Mouse (Mus musculus): Measurements from ENCODE around the gene Aspg.

The Aspg gene

DNA sequence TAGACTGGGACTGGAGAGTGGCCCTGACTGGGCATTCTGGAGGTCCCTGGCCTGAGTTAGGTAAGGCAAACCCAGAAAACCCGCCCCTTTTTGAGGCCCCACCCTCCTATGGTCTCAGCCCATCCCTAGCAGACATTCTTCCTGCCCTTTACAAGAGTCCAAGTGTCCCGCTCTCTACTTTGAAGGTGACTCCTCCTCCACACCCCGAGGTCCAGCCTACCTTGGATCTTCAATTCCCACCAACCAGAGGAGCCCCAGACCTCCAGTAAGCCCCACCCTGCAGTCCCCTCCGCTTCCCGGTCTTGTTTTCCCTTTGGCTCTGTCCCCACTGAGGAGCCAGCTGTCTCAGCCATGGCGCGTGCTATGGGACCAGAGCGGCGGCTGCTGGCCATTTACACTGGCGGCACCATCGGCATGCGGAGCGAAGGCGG lies at the start of gene Aspg:
TSS of gene Aspg (plus strand) at position 139 of the 431 bp plus-strand sequence.
- CTCF ChIA-PET, result no interaction called here

DNA sequence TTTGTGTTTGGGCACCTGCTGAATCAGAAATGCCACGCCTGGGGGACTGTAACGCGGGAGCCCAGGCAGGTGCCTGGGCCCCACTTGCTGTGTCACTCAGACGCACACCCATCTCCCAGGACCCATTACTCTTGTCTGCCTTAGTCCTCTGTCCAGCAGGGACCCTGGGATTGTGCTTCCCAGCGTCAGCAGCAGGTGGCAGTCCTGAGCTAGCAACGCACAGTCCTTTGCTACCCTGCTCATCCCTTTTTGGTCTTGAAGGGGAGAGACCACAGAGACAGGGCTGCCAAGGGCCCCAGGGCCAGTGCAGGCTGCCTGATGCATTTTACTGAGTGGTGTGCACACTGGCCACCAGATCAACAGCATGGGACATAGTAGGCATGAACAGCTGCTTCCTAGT lies 28.8 kb upstream of the Aspg start:
- CTCF ChIA-PET, result no interaction called here

DNA sequence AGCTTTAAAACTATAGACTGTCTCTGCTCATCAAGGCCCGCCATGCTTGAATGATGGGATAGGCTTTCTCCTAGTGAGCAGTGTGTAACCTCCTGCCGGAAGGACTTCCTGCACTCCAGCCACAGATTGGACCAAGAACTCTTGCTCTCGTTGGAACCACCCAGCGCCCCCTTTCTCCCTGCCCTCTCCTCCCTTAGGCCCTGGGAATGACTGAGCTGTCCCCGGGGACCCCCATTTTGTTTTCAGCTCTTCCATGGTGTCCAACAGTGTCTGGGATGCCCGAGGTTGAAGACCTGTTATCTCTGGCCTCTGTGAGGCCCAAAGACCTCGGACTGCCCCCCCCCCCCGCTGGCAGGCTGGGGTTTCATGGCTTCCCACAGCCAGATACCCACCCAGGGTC lies 26.6 kb upstream of the Aspg start:
- CTCF ChIA-PET, result no interaction called here

DNA sequence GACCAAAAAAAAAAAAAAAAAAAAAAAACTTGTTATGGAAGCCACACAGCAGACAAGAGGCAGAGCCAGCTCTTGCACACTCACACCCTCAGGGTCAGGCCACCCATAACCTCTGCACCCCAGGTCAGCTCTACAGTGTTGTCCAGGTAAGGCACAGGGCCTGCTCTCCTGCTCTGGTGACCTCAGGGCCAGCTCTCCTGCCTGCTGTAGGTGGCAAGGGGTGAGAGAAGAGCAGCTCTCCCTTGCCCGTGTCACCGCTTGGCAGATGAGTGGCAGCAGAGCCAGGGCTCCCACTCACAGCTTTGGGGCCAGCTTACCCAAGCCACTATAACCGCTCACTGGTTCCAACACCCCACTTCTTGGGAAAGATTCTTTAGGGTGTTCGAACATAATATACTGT lies 25.6 kb upstream of the Aspg start:
- CTCF ChIA-PET, result interaction anchor here (0.7 kb wide), 1 partner anchor 210 kb away, joined by 8 read pairs; no protein-coding TSS in a partner anchor

DNA sequence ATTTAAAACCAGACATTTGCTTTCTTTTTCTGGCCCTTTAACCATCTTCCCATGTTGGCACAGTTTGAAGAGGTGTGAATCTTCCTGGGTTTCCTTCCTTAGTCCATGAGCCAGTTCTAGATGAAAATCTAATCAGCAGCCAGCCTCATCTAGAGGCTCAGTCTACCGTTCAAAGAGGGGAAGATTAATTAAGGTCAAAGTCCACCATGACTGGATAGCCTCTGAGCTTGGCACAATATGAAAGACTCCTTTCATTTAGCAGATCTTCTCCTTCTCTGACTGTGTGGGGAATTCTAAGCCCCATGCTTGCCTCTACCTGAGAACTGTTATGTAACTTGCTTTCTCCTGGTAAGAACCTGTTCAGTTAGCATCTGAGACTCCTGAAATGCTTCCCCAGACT lies 24.2 kb upstream of the Aspg start:
- CTCF ChIA-PET, result no interaction called here

DNA sequence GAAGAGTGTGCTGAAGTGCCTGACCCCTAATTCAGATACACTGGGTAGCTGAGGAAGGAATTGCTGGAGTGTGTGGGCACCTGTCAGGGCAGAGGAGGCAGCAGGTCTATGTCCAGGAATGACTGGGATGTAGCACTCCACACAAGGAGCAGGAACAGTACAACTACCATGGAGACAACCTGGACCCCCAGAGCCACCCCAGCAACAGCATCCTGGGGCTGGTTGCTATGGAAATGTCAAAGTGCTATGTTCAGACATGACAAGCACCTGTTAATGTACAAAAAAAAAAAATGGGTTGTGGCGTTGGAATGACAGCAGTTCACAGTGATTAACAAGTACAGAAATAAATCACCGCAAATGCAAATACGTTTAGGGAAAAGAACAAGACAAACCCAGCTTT lies 20.2 kb upstream of the Aspg start:
- CTCF ChIA-PET, result no interaction called here

DNA sequence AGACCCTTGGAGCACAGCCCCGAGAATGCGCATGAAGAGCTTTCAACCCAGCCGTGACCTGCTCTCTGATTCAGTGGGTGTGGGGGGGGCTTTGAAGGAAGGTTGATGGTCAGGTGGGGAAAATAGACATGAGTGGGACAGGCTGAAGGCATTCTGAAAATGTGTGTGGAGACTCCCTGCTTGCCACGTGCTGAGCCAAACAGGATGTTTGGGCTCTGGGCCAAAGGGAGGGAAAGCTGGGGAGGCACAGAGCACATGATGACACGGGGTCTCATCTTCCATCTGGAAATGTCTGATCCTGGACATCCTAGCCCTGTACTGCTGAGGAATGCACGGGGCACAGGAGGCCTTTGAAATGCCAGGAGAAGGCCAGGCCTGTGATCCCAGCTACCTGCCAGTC lies 19.8 kb upstream of the Aspg start:
- CTCF ChIA-PET, result no interaction called here

DNA sequence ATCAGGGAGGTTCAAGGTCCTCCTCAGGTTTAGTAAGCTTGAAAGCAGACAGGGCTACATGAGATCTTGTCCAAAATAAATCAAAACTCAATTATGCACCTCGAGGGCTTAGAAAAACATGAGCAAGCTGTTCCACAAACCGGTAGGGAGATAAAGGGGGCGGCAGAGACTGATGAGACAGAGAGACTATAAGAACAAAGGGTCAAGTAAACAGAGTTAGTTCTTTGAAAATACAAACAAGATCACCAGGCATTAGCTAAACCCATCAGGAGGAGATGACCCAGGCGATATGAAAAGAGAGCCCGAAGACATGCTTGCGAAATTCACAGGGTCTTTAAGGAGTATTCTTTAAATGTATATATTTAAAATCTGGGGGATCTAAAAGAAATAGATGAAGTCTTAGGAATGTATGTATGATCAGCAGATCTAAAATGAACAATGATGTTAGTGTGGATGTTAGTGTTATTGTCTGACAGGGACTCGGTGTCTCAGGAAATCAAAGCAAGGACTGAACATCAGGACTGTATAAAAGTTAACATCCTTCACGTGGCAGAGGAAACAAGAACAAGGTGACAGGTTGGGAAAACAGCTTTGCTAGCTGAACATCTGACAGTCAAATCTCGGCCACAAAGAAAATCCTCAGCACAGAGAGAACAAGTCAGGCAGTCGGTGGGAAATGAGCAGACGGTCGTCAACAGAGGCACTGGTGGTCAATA lies 17.7 kb upstream of the Aspg start:
- CTCF ChIA-PET, result no interaction called here

DNA sequence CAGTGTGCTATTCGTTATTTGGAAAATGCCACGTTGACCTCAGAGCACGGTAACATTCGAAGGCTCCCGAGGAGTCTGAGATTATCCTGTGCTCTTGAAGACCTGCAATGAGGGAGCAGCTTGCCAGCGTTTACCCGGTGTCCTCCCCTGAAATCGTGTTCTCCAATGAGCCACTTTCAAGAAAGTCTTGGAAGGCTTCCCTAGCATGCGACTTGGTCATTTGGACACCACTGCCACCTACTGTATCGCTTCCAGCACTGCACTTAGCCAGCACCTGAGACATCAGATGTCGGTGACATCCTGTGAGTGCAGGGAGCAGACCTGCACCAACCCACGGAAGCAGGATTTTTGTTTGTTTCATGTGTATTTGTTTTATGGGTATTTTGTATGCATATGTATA lies 15.4 kb upstream of the Aspg start:
- CTCF ChIA-PET, result no interaction called here

DNA sequence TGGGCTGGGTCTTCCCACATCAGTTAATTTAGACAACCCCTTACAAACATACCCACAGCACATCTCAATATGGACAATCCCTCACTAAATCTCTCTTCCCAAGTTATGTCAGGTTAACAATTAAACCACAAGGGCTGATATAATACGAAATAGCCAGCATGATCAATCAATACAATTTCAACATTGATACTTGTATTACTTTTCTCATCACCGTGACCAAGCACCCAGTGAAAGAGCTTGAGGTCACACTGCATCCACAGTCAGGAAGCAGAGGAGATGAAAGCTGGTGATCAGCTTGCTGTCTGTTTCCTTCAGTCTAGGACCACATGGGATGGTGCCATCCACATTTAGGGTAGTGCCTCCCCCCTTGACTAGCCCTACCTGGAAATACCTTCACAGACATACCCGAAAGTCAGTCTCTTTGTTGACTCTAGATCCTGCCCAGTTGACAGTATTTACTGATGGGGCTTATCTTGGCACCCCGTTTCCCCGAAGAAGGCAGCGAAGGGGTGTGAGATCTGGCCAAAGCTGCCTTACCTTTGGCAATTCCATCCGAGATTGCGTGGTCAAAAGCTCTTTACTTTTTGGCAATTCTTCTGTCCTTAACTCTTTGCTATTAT lies 12.1 kb upstream of the Aspg start:
- CTCF ChIA-PET, result no interaction called here

DNA sequence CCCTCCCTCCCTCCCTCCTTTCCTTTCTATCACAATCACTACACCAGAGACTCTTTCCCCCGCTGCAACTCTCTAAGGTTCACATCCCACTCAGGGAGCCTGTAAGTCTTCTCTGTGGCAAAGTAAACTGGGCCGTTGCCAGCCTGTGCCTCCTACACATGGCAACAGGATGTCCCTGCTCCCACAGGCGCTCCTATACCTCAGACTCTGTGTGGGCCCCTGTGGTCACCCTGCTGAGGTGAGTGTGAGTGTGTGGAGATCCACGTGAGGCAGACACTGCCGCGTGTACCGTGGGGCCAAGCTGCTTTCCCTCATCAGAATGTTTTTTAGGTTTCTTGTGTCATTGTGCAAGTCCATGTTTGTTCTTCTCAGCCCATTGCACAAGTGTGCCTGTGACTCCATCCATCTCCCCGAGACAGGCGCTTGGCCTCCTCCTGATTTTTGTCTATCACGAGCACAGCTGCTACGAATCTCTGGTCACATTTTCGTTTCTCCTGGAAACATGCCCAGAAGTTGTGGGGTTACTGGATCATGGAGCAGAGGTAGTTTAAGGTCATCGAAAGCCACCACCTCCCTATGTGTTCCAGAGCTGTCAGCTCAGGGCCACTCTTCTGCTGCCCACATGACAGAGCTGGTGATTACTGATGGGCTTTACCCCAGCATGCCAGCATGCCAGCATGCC lies 10.3 kb upstream of the Aspg start:
- CTCF ChIA-PET, result no interaction called here

DNA sequence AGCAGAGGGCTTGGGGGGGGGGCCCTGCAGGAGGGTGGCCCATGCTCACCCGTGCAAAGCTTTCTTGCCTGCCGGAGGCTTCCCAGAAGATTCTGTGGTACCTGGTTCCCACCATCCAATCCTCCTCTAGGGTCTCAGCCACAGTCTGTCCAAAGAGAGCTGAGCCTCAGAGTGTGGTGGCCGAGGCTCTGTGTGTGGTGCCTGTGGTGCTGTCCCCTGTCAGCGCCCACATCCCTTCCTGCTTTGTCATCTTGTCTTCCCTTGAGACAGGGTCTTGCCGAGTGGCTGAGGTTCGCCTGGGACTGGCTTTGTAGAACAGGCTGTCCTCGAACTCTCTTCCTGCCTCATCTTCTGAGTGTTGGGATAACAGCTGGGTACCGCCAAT lies 9.8 kb upstream of the Aspg start:
- CTCF ChIA-PET, result no interaction called here

DNA sequence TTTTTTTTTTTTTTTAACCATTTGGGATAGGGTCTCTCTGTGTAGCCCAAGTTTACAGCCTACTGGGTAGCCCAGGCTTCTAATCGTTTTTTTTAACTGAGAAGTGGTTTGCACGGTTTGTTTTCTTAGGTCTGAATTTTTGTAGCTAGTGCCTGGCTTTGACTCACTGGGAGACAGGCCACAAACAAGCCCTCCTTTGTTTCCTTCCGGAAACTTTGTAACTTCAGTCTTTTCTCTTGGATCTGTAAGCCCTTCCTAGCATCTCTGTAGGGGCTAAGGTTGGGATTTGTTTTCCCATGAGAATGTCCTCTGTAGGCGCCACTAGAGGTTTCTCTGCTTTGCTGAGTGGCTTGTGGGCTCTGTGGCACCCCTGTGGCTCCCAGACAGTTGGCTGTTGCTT lies 6.4 kb upstream of the Aspg start:
- CTCF ChIA-PET, result interaction anchor here (0.6 kb wide), 1 partner anchor 45 kb away, joined by 10 read pairs; no protein-coding TSS in a partner anchor

DNA sequence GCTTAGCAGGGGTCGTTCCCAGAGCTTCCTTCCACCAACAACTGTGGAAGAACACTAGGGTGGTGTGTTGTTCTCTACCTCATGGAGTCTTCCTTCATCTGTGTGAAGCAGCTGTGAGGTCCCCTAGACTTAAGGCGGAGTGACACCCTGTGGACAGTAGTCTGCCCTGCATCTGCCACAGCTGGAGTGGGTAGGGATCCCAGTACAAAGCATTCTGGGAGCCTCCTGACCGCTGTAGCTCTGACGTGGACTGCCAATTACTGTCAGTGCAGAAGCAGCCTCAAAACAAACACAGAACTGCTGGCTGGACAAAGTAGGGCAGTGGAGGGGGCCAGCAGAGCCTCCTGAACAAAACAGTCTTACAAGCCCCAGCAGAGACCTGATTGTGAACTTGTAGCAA lies 5.4 kb upstream of the Aspg start:
- CTCF ChIA-PET, result interaction anchor here (0.5 kb wide), 1 partner anchor 39 kb away, joined by 4 read pairs; no protein-coding TSS in a partner anchor

DNA sequence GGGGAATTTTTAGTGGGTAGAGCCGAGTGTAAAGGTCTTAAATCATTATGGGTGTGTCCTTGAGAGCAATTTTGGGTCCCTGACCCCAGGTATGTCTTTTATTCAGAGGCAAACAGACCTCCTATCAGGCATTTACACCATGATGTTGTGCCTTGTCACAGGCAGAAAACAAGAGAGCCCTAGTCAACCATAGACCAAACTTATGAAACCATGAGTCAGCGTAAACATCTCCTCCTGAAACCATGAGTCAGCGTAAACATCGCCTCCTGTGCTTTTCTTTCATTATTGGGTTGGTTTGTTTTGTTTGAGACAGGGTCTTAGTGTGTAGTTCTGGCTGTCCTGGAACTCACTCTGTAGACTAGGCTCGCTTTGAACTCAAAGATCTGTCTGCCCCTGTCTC lies 3.3 kb upstream of the Aspg start:
- CTCF ChIA-PET, result no interaction called here

DNA sequence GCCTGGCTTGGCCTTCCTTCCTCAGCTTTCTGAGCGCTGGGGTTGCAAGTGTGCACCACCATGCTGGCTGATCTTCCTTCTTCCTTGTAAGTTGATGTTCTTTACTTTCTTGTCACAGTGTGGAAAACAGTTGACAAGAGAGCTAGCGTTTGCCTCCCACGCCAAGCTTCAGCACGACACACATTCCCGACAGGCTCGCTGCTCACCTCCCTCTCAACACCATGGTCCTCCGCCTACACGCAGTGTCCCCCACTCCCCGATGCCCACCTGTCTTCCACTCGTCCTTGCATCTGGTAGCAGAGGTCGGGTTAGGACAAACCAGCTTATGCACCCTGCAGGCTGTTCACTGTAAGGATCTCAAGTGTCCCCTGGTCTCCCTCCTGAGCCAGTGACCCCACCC lies 1.6 kb upstream of the Aspg start:
- CTCF ChIA-PET, result no interaction called here

DNA sequence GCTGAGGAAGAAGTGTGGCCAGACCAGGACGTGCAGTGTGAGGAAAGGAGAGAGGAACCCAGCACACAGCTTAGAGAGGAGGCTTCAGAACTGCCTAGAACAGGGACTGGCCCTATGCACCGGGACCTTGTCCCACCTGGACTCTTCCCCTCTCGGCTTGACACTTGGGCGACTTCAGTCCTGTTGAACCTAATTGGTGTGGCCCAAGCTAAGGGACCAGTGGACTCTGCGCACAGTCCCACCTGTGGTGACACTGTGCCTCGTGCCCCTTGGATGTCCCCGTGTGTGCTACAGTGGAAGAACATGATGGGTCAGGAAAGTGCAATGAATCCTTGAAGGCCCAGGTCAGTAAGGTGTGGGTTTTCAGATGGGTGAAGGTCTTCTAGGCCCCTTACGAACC lies 1.2 kb downstream of the Aspg start:
- CTCF ChIA-PET, result no interaction called here

DNA sequence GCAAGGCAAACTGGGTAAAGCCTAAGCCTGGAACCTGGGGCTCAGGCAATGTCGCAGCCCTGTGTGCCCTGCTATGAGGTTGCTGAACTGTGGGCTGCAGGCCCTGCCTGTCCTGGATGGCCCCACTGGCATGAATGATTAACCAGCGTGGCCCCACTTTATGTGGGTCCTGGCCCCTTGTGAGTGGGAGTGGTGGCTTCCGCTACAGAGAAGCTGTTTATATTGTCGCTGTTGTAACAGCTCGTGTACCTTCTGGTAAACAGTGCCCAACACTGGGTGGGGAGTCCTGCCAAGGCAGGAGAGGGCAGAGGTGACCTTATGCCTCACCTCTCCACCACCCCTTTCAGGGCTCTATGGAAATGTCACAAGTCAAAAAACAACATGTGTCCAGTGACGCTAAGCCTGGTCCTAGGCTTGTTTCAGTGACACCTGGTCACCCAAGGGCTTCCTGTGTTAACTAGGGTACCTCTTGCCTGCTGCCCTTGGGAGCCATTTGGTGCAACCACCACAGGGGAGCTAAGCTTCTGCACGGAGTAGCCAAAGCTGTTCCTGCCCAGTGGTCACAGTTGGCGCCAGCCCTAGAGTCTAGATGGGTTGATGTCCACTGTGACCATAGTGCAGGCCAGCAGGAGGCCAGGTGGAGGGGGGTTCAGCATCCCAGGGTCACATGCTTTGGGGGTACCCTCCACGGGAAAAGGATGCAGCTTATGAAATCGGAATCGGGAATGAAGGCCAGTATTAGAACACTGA lies 2.4 kb downstream of the Aspg start:
- CTCF ChIA-PET, result no interaction called here

DNA sequence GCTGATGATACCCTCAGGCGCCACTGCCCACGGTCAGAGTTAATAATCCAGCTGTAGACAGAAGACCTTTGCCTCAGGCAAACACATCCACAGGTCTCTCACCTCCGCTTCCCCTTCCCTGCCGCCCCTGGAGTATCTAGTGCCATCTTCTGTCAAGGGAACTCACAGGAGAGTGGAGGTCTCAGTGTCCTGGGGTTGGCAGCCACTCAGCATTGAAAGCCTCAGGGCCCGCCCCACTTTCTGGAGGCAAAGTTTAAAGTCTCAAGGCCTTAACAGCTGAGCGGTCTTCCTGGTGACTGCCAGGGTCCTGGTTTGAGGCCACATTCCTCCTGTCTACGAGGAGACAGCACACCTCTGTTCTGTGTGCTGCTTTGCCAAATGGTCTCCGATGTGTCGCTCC lies 3.2 kb downstream of the Aspg start:
- CTCF ChIA-PET, result no interaction called here

DNA sequence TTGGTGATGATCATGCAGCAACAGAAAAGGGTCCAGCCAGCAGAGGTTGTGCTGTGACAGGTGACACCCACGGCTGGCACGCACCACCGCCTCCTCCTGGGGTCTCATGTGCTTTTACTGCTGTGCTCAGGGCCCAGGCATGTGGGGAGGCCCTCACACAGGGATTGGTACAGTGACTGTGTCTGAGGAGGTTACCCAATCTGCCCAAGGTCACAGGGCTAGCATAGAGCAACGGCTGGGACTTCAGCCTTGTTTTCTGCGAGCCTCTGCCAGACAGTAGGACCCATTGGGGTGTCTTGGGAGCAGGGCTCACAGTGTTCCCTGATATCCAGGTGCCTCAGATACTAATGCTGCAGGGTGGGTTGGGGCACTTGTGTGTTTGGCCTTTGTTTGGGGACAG lies 4.8 kb downstream of the Aspg start:
- CTCF ChIA-PET, result no interaction called here

DNA sequence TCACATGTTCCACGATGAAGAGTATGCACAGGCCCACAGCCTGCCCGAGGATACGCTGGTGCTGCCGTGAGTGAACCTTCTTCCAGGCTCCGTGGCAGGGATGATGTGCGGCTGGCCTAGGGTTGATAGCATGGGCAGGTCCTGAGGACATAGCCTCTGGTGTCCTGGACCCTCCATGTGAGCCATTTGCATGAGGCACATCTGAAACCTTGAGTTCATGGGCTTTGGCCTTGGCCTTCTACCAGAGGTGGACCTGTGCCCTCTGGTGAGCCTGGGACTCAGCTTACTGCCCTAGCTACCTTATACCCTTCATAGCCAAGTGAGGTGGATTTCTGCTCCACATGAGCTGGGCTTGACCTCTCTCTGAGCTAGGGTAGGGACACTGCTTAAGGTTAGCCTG lies 5.8 kb downstream of the Aspg start:
- CTCF ChIA-PET, result no interaction called here

DNA sequence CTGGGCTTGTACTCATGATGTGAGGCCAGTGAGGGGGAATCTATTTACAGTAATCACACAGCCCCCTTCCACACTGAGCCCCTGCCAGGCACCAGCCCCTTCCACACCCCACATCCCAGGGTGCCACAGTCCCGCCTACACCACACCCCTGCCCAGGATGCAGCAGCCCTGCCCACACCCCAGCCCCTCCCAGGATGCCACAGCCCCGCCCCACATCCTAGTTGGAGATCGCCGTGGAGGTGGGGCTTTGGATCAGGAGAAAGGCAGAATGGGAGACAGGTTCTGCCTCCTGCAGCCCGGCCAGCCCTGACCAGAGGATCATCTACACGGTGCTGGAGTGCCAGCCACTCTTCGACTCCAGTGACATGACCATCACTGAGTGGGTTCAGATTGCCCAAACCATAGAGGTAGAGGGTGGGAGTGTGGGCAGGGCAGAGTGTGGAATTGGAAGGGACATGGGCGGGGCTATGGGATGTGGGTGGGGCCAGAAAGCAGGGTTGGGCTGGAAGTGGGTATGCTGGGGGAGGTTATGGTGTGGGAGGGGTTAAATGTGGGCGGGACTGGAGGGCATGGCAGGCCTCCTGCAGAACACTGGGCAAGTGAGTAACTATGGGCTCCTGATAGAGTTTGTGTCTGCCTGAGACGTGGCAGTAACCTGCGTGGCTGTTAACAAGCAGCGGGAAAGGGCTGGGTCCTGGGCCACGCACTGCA lies 6.4 kb downstream of the Aspg start:
- CTCF ChIA-PET, result interaction anchor here (1.5 kb wide), 1 partner anchor 27 kb away, joined by 3 read pairs; no protein-coding TSS in a partner anchor
